Mouse (Mus musculus): Measurements from ENCODE around the gene 1700020D05Rik.

DNA sequence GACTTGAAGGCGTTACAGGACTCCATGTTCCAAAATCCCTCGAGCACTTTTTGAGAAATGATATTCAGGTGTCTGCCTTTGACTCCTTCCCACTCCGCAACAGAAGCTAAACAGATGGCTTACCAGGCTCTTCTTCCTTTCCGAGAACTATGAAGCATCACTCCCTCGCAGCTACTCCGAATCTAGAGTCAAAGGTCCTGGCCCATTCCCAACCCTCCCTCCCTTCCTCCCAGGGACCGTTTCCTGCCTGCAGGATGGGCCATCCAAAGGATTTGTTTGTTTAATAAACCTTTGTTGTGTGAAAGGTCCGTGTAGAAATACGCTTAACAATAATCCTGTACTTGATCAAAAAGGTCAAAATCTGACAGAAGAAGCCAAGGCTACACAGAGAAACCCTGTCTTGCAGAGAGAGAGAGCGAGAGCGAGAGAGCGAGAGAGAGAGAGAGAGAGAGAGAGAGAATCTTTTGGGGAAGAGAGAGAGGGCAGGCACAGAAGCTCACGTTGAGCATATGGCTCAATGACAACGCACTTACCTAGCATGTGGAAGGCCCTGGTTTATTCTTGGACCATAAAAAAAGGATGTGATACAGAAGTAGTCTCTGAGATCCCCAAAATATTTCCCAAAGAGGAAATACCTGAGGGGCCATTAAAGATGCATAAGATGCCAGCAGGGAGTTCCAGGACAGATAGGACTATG is 45.7 kb downstream of the 1700020D05Rik start, which contains the start of gene Ccdc85b:
- no peak for TF ChIP-seq CTCF (IDR thresholded peaks at IDR 0.05)
- no peak for TF ChIP-seq EP300 (IDR thresholded peaks at IDR 0.05; ENCODE audit: insufficient read depth, low read depth, low read length)

All from heart, adult 2 months (tissue).